Mouse (Mus musculus): Measurements from ENCODE around the gene Zmpste24. TPM values are rescaled to one million over a fixed set of nuclear protein-coding genes. Genes with fewer than 3 reads are reported as not detected.

Zmpste24 gene
- polyA plus RNA-seq, 1 experiment from 2014 or later, result 24.3 TPM

DNA sequence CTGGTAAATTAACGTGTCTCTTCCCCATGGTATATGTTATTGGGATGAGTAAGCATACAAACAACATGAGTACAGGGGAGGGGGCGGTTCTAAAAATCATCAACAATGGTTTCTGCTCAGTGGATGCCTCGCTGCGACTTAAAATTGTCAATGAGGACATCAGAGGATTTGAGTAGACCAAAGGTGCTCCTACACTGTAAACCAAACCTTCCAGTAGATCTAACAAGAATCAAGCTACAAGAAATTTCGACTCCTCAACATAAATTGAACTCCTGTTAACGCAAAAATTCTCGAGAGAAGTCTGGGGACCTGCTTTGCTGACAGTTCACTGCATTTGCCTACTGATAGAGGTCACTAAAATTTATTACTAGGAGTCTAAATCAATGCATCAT lies 82.8 kb downstream of the Zmpste24 start:
- H3K36me3 ChIP-seq (ENCODE audit: control insufficient read depth, insufficient read depth, low read length), result no peaks in the 10 kb centered on the region
- H3K9me3 ChIP-seq (ENCODE audit: control insufficient read depth, low read length), result no peaks in the 10 kb centered on the region
- H3K4me2 ChIP-seq (replicated peaks; ENCODE audit: low read depth, low read length), result no peak overlapping the region
- no peak for ATAC-seq (ENCODE audit: low FRiP score)
- H3K27me3 ChIP-seq (ENCODE audit: control insufficient read depth, insufficient read depth, low read length), result no peaks in the 10 kb centered on the region
- no peak overlapping the region for H3K9ac ChIP-seq (ENCODE audit: low read depth, low read length)
- no peak overlapping the region for H3K27ac ChIP-seq (ENCODE audit: low read depth, low read length)
- no peak overlapping the region for H3K4me3 ChIP-seq (ENCODE audit: low read depth, low read length)
- DNase-seq (ENCODE audit: low spot score), result no peak
- H3K4me1 ChIP-seq (replicated peaks; ENCODE audit: control insufficient read depth, insufficient read depth, low read length), result no peaks in the 10 kb centered on the region
- WGBS, result 85% methylated on average over 7 of the region's 7 CpGs

DNA sequence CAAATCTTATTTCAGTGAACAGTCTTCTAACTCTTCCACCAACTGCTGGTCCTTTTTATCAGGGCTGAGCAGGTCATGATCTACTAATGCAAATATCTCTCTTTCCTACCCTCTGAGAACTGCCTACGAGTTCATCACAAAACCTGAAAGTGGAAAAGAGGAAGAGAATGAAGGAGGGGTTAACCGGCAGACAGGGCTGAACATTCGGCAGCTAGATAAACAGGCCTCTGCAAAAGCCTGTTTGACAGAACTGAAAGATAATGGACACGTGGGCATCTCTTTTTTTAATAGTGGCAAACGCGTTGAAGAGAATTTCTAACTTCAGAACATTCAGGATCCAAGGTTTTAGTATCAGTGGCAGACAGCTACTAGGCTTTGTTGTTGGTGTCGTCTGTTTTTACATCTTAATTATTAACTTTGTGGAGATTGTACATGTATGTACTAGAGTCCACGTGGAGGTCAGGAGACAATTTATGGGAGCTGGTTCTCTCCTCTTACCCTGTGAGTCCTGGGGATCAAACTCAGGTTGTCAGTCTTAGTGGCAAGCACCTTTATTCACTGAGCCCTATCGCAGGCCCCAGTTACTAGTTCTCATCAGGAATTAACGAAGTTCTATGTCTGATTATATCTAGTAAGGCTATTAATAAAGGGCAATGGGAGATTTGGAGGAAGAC lies 83.3 kb downstream of the Zmpste24 start:
- ATAC-seq (ENCODE audit: low FRiP score), result no peak
- Histone ChIP-seq H3K9ac (ENCODE audit: low read depth, low read length) (no peak overlapping the region), H3K36me3 (ENCODE audit: control insufficient read depth, insufficient read depth, low read length) (no peaks in the 10 kb centered on the region), H3K27ac (ENCODE audit: low read depth, low read length) (no peak overlapping the region), H3K4me2 (replicated peaks; ENCODE audit: low read depth, low read length) (no peak overlapping the region), H3K9me3 (ENCODE audit: control insufficient read depth, low read length) (no peaks in the 10 kb centered on the region), H3K4me1 (replicated peaks; ENCODE audit: control insufficient read depth, insufficient read depth, low read length) (no peaks in the 10 kb centered on the region), H3K4me3 (ENCODE audit: low read depth, low read length) (no peak overlapping the region), H3K27me3 (ENCODE audit: control insufficient read depth, insufficient read depth, low read length) (no peaks in the 10 kb centered on the region)
- WGBS, result 85% methylated on average over 10 of the region's 10 CpGs
- no peak for DNase-seq (ENCODE audit: low spot score)

- ATAC-seq (ENCODE audit: low FRiP score) (no peak), DNase-seq (ENCODE audit: low spot score) (no peak)
- no peaks in the 10 kb centered on the region for H3K9me3 ChIP-seq (ENCODE audit: control insufficient read depth, low read length)
- no peaks in the 10 kb centered on the region for H3K36me3 ChIP-seq (ENCODE audit: control insufficient read depth, insufficient read depth, low read length)
- H3K27ac ChIP-seq (ENCODE audit: low read depth, low read length), result no peak overlapping the region
- H3K4me2 ChIP-seq (replicated peaks; ENCODE audit: low read depth, low read length), result no peak overlapping the region
- WGBS, result 85% methylated on average over 11 of the region's 11 CpGs
- no peak overlapping the region for H3K4me3 ChIP-seq (ENCODE audit: low read depth, low read length)
- no peaks in the 10 kb centered on the region for H3K27me3 ChIP-seq (ENCODE audit: control insufficient read depth, insufficient read depth, low read length)
- H3K4me1 ChIP-seq (replicated peaks; ENCODE audit: control insufficient read depth, insufficient read depth, low read length), result no peaks in the 10 kb centered on the region
- no peak overlapping the region for H3K9ac ChIP-seq (ENCODE audit: low read depth, low read length)
Measured at GRCm38 (mm10) chr4:121010770-121011549, 87.1 kb downstream of the Zmpste24 start.

Other genes starting within 250 kb of the Zmpste24 start
- gene Rims3, start 243.4 kb downstream of the Zmpste24 start, polyA plus RNA-seq (2014; fragmentation: Nextera tagmentation; extraction: Ambion mirVana), result 3.5 and 3.6 TPM in 2 replicates
- gene Exo5, start 173.2 kb downstream of the Zmpste24 start, polyA plus RNA-seq (2014; fragmentation: Nextera tagmentation; extraction: Ambion mirVana), result 32.0 and 37.1 TPM in 2 replicates
- gene Zfp69, start 146.5 kb downstream of the Zmpste24 start, polyA plus RNA-seq (2014; fragmentation: Nextera tagmentation; extraction: Ambion mirVana), result 9.7 and 10.9 TPM in 2 replicates
- 20.4 and 21.9 TPM in 2 replicates for gene Smap2, start 81.0 kb downstream of the Zmpste24 start, polyA plus RNA-seq (2014; fragmentation: Nextera tagmentation; extraction: Ambion mirVana)
- gene Col9a2, start 58.9 kb downstream of the Zmpste24 start, polyA plus RNA-seq (2014; fragmentation: Nextera tagmentation; extraction: Ambion mirVana), result 5.1 and 7.9 TPM in 2 replicates
- gene Tmco2, start 11.0 kb upstream of the Zmpste24 start, polyA plus RNA-seq (2014; fragmentation: Nextera tagmentation; extraction: Ambion mirVana), result not detected in 2 replicates
- gene Rlf, start 116.8 kb upstream of the Zmpste24 start, polyA plus RNA-seq (2014; fragmentation: Nextera tagmentation; extraction: Ambion mirVana), result 26.7 and 34.1 TPM in 2 replicates
- not detected in 2 replicates for gene Gm12888, start 226.7 kb upstream of the Zmpste24 start, polyA plus RNA-seq (2014; fragmentation: Nextera tagmentation; extraction: Ambion mirVana)

All from hindbrain, embryonic 11.5 days (tissue).